Mouse (Mus musculus): ENCODE measurements at regions not wholly inside any gene's neighbourhood (a gene's known extent, or its start where the extent isn't known, plus 50 kb on each side); places are given as distances from the start of the nearest gene placed in this dataset.
"Not testable (repeated sequence)": the region's sequence is repeated elsewhere in the genome, so short reads cannot be mapped to it uniquely, and the experiment has no call there.

GRCm38 (mm10) chr6:50822236-50823151, 168.3 kb upstream of the Npvf start:
- ATAC-seq (ENCODE audit: low read depth): peak; percentile 47; the same call in 1 of the 2 replicates
- no peak overlapping the region for H3K4me3 ChIP-seq (ENCODE audit: low read depth, low read length)
- 22% methylated on average over 18 of the region's 18 CpGs for WGBS
- no peaks in the 10 kb centered on the region for H3K9me3 ChIP-seq (ENCODE audit: control insufficient read depth, low read length)
- peak overlapping the region; percentile 2; the same call in 1 of the 2 replicates for H3K4me2 ChIP-seq (ENCODE audit: low read depth, low read length)
- no peaks in the 10 kb centered on the region for H3K36me3 ChIP-seq (ENCODE audit: control insufficient read depth, insufficient read depth, low read length)
- H3K27ac ChIP-seq (ENCODE audit: low read depth, low read length): peak overlapping the region; percentile 49
- peaks cover 27% of the 10 kb centered on the region for H3K4me1 ChIP-seq (ENCODE audit: control insufficient read depth, insufficient read depth, low read length)
- no peaks in the 10 kb centered on the region for H3K27me3 ChIP-seq (ENCODE audit: control insufficient read depth, insufficient read depth, low read length)
- no peak overlapping the region for H3K9ac ChIP-seq (replicated peaks; ENCODE audit: low read depth, low read length)

DNA sequence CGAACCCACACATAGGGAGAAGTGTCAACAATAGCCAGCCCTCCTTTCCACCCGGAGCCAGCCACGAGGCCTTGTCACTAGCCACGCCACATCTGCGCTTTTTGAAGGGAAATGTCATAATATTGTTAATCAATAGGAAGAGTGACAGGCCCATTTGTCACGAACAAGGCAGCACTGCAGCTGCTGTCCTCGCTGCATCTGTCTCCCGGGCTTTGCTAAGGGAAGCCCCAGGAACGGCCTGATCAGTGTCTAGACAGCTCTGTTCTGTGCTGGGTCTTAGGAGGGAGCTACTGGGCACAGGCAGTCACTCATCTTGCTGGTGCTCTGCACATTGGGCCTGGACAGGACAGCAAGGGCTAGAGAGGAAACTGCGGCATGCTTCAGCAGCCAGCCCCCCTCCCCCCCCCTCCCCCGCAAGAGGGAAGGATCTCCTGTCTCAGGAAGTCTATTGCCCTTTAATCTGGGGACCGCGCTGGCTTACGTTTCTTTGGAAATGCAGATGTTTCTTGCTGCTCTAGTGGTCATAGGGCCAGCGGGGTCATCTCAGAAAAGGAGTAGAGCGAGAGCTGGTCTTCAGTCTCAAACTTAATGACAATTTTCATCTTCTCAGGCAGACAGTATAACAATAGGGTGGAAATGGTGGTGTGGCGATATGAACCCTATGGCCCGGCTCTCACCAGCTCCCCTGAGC, 169.1 kb upstream of the Npvf start:
- Histone ChIP-seq H3K9ac (replicated peaks; ENCODE audit: low read depth, low read length) (no peak overlapping the region), H3K36me3 (ENCODE audit: control insufficient read depth, insufficient read depth, low read length) (no peaks in the 10 kb centered on the region), H3K4me2 (ENCODE audit: low read depth, low read length) (no peak overlapping the region), H3K27me3 (ENCODE audit: control insufficient read depth, insufficient read depth, low read length) (no peaks in the 10 kb centered on the region), H3K27ac (ENCODE audit: low read depth, low read length) (peak overlapping the region; percentile 49), H3K4me3 (ENCODE audit: low read depth, low read length) (no peak overlapping the region), H3K9me3 (ENCODE audit: control insufficient read depth, low read length) (no peaks in the 10 kb centered on the region), H3K4me1 (ENCODE audit: control insufficient read depth, insufficient read depth, low read length) (peaks cover 27% of the 10 kb centered on the region)
- peak; percentile 50; the same call in 1 of the 2 replicates for ATAC-seq (ENCODE audit: low read depth)
- 13% methylated on average over 18 of the region's 18 CpGs for WGBS

- WGBS: 79% methylated on average over 4 of the region's 4 CpGs
These were observed 170.2 kb upstream of the Npvf start for GRCm38 (mm10) chr6:50824466-50824865.

DNA sequence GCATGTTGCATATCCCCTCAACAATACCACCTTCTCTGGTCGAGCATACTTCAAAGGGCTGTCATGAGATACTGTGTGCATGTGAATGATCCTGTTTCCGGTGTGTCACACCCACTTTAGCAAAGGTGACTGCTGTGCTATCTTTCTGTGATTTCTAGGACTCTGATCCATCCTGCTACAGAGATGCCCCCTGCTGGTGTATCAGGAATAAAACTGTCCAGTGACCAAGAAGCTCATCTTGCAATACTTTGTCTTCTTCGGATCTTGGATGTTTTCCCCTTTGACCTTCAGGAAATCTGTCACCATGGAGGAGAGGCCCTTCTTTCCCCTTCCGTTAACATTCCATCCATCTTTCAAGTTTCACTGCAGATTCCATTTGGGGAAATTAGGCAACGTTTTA, 177.5 kb upstream of the Npvf start:
- H3K27ac ChIP-seq (ENCODE audit: low read depth, low read length): no peak overlapping the region
- no peak overlapping the region for H3K4me2 ChIP-seq (ENCODE audit: low read depth, low read length)
- H3K27me3 ChIP-seq (ENCODE audit: control insufficient read depth, insufficient read depth, low read length): no peaks in the 10 kb centered on the region
- H3K4me1 ChIP-seq (ENCODE audit: control insufficient read depth, insufficient read depth, low read length): no peaks in the 10 kb centered on the region
- ATAC-seq (ENCODE audit: low read depth): no peak
- H3K9me3 ChIP-seq (ENCODE audit: control insufficient read depth, low read length): no peaks in the 10 kb centered on the region
- H3K36me3 ChIP-seq (ENCODE audit: control insufficient read depth, insufficient read depth, low read length): no peaks in the 10 kb centered on the region
- H3K9ac ChIP-seq (replicated peaks; ENCODE audit: low read depth, low read length): no peak overlapping the region
- 69% methylated on average over 5 of the region's 5 CpGs for WGBS
- no peak overlapping the region for H3K4me3 ChIP-seq (ENCODE audit: low read depth, low read length)

More at GRCm38 (mm10) chr6:50824466-50824865, 170.2 kb upstream of the Npvf start:
- Histone ChIP-seq H3K9me3 (ENCODE audit: control insufficient read depth, low read length) (no peaks in the 10 kb centered on the region), H3K4me2 (ENCODE audit: low read depth, low read length) (no peak overlapping the region), H3K4me1 (ENCODE audit: control insufficient read depth, insufficient read depth, low read length) (peaks cover 27% of the 10 kb centered on the region), H3K27me3 (ENCODE audit: control insufficient read depth, insufficient read depth, low read length) (no peaks in the 10 kb centered on the region), H3K36me3 (ENCODE audit: control insufficient read depth, insufficient read depth, low read length) (no peaks in the 10 kb centered on the region), H3K4me3 (ENCODE audit: low read depth, low read length) (no peak overlapping the region), H3K27ac (ENCODE audit: low read depth, low read length) (no peak overlapping the region), H3K9ac (replicated peaks; ENCODE audit: low read depth, low read length) (no peak overlapping the region)
- no peak for ATAC-seq (ENCODE audit: low read depth)

GRCm38 (mm10) chr6:50835997-50836625, 181.9 kb upstream of the Npvf start:
- 82% methylated on average over 6 of the region's 6 CpGs for WGBS
- Histone ChIP-seq H3K27ac (ENCODE audit: low read depth, low read length) (no peak overlapping the region), H3K9me3 (ENCODE audit: control insufficient read depth, low read length) (no peaks in the 10 kb centered on the region), H3K4me2 (ENCODE audit: low read depth, low read length) (no peak overlapping the region), H3K36me3 (ENCODE audit: control insufficient read depth, insufficient read depth, low read length) (no peaks in the 10 kb centered on the region), H3K4me1 (ENCODE audit: control insufficient read depth, insufficient read depth, low read length) (no peaks in the 10 kb centered on the region), H3K27me3 (ENCODE audit: control insufficient read depth, insufficient read depth, low read length) (no peaks in the 10 kb centered on the region), H3K9ac (replicated peaks; ENCODE audit: low read depth, low read length) (no peak overlapping the region), H3K4me3 (ENCODE audit: low read depth, low read length) (no peak overlapping the region)
- ATAC-seq (ENCODE audit: low read depth): no peak

DNA sequence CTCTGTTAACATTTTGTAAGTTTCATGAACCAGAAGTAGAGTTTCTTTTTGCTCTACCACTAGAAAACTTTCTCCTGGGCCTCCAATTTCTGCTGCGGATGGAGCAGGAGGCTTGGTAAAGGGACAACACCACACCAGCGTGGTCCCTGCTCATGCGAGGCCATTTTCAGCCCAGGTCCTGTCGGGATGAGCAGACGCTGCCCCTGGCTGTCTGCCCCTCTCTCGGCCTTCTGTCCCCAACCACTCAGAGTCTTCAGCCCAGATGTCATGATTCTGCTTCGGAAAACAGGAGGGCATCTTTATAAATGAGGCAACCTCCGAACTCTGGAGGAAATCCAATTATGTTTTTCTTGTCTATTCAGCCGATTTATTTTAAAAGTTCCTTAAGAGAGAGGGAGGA, 186.6 kb upstream of the Npvf start:
- WGBS: 76% methylated on average over 9 of the region's 9 CpGs
- Histone ChIP-seq H3K4me3 (ENCODE audit: low read depth, low read length) (no peak overlapping the region), H3K4me2 (ENCODE audit: low read depth, low read length) (no peak overlapping the region), H3K4me1 (ENCODE audit: control insufficient read depth, insufficient read depth, low read length) (no peaks in the 10 kb centered on the region), H3K9me3 (ENCODE audit: control insufficient read depth, low read length) (no peaks in the 10 kb centered on the region), H3K36me3 (ENCODE audit: control insufficient read depth, insufficient read depth, low read length) (no peaks in the 10 kb centered on the region), H3K27me3 (ENCODE audit: control insufficient read depth, insufficient read depth, low read length) (no peaks in the 10 kb centered on the region), H3K27ac (ENCODE audit: low read depth, low read length) (no peak overlapping the region), H3K9ac (replicated peaks; ENCODE audit: low read depth, low read length) (no peak overlapping the region)
- no peak for ATAC-seq (ENCODE audit: low read depth)

DNA sequence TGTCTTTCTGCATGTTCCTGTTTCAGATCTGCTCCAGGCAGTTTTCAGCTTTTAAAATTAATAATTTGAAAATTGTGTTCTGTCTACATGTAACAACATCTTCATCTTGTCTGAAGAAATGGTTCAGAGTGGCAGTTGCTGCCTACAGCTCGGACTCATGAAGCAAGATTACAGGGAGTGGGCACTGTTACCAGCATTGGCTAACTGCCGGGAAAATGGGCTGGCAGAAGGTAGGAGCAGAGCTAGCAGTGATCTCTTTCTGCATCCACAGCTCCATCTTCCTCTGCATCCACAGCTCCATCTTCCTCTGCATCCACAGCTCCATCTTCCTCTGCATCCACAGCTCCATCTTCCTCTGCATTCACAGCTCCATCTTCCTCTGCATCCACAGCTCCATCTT, 191.0 kb upstream of the Npvf start:
- H3K4me1 ChIP-seq (ENCODE audit: control insufficient read depth, insufficient read depth, low read length); H3K4me3 ChIP-seq (ENCODE audit: low read depth, low read length); ATAC-seq (ENCODE audit: low read depth); H3K9ac ChIP-seq (replicated peaks; ENCODE audit: low read depth, low read length); H3K4me2 ChIP-seq (ENCODE audit: low read depth, low read length); H3K27ac ChIP-seq (ENCODE audit: low read depth, low read length); H3K9me3 ChIP-seq (ENCODE audit: control insufficient read depth, low read length); H3K36me3 ChIP-seq (ENCODE audit: control insufficient read depth, insufficient read depth, low read length); H3K27me3 ChIP-seq (ENCODE audit: control insufficient read depth, insufficient read depth, low read length): not testable (repeated sequence)
- 91% methylated on average over 2 of the region's 2 CpGs for WGBS

DNA sequence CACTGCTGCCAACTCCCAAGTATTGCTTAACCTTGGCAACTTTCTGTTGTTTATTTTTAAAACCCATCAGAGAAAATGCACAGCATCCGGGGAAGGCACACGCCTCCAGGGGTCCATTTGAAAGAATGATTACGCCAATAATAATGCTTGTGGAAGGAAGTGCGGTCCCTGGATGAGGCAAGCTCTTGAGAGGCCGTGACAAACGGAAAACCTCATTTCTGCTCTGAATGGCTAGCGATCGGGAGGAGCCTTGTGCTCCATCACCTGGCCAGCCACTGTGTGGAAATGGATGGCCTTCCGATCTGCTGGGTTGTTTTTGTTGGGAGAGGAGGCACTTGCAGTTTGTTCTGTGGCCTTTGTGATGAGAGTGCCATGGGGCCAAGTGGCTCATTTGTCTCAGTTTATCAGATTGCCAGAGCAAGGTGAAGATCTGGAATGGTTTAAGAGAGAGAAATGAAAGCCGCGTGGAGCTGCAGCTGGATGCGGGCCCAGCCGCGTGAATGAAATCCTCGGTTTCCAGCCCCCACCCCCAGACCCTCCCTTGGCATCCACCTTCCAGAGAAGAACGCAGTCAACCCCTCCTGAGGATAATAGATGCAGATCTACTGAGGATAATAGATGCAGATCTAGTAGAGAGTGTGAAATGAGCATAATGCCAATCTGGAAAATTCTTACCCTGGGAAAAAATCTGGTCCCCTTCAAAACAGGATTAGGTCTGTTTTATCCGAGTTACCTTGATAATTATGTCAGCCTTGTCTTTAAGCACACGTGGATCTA, 192.7 kb upstream of the Npvf start:
- Histone ChIP-seq H3K4me3 (ENCODE audit: low read depth, low read length) (no peak overlapping the region), H3K9ac (replicated peaks; ENCODE audit: low read depth, low read length) (no peak overlapping the region), H3K9me3 (ENCODE audit: control insufficient read depth, low read length) (no peaks in the 10 kb centered on the region), H3K27ac (ENCODE audit: low read depth, low read length) (peak overlapping the region; percentile 44; the same call in 1 of the 2 replicates), H3K4me1 (ENCODE audit: control insufficient read depth, insufficient read depth, low read length) (0 out of 2 replicates have a peak, but pooled peaks cover 8% of the 10 kb centered on the region), H3K27me3 (ENCODE audit: control insufficient read depth, insufficient read depth, low read length) (no peaks in the 10 kb centered on the region), H3K36me3 (ENCODE audit: control insufficient read depth, insufficient read depth, low read length) (no peaks in the 10 kb centered on the region), H3K4me2 (ENCODE audit: low read depth, low read length) (no peak overlapping the region)
- WGBS: 41% methylated on average over 18 of the region's 18 CpGs
- no peak for ATAC-seq (ENCODE audit: low read depth)
